Comparison of ENCODE assay signal across 24 mouse cellular contexts in genomic region chr1:82638428-82638827, GRCm38 (mm10). TPM values are rescaled to one million over a fixed set of nuclear protein-coding genes. Genes with fewer than 3 reads are reported as not detected.
A peak's percentile ranks its signal among the peaks of the same experiment; 100 is the strongest.
DNase-seq lines count a peak whose midpoint lies in the region; ATAC-seq and TF ChIP-seq lines count a peak whose summit lies in the region.
"Had no signal": no experiment of that assay in that cellular context is flagged by ENCODE, and none has a peak within 500 bp of the region (broad histone marks: within the 10 kb centered on the region; RNA-seq: fewer than 3 reads in every experiment).

No protein-coding gene starts in this region.

- H3K9ac ChIP-seq in heart, adult 2 months (ENCODE audit: low read depth, low read length): no peak overlapping the region
- no peak overlapping the region for H3K9ac ChIP-seq in liver, embryonic 14.5 days (replicated peaks)
- H3K9ac ChIP-seq in liver, embryonic 12.5 days: no peak overlapping the region
- no peak overlapping the region for H3K9ac ChIP-seq in MEL (ENCODE audit: control insufficient read depth, low read depth, low read length, poor library complexity, severe bottlenecking)
- H3K9ac ChIP-seq: forebrain, embryonic 15.5 days; heart, embryonic 13.5 days; hindbrain, embryonic 12.5 days; hindbrain, embryonic 15.5 days had no signal

- TF ChIP-seq RAD21 in MEL (IDR thresholded peaks at IDR 0.05; ENCODE audit: low read depth, low read length): peak; percentile 27

- no peaks in the 10 kb centered on the region for H3K79me2 ChIP-seq in heart, adult 2 months (replicated peaks; ENCODE audit: control insufficient read depth, insufficient read depth, low read length)
- no peaks in the 10 kb centered on the region for H3K79me2 ChIP-seq in MEL (ENCODE audit: control insufficient read depth, insufficient read depth, low read length, poor library complexity)

- DNase-seq in heart, adult 2 months: no peak
- DNase-seq in heart, postnatal 36 days: no peak
- DNase-seq in liver, embryonic 14.5 days (ENCODE audit: low read depth in 3 of 3, low spot score in 3 of 3): no peak
- DNase-seq in MEL (ENCODE audit: low read depth, low spot score) (peak; percentile 69), adipocyte (ENCODE audit: low spot score) (peak; percentile 9)
- DNase-seq in forebrain, embryonic 10.5 days (ENCODE audit: extremely low spot score, low spot score): no peak
- no peak for DNase-seq in urinary bladder, postnatal 25 days (ENCODE audit: low spot score)
- DNase-seq: adrenal gland, postnatal 10 days; adrenal gland, postnatal 36 days; cerebellum, adult 18-20 months; cerebellum, adult 9-10 months; cerebellum, postnatal 14 days; gastrocnemius, postnatal 25 days; heart, adult 18-20 months; heart, postnatal 14 days; kidney, adult 18-20 months had no signal

- no peak overlapping the region for H3K4me2 ChIP-seq in liver, embryonic 14.5 days (ENCODE audit: low read depth)
- H3K4me2 ChIP-seq in liver, embryonic 12.5 days: no peak overlapping the region
- H3K4me2 ChIP-seq: forebrain, embryonic 15.5 days; heart, embryonic 13.5 days; hindbrain, embryonic 12.5 days; hindbrain, embryonic 15.5 days had no signal

- H3K9me3 ChIP-seq in liver, embryonic 14.5 days (ENCODE audit: control insufficient read depth, low read length): no peaks in the 10 kb centered on the region
- H3K9me3 ChIP-seq in liver, embryonic 12.5 days (replicated peaks): no peaks in the 10 kb centered on the region
- H3K9me3 ChIP-seq in MEL (replicated peaks; ENCODE audit: insufficient read depth, low read length): no peaks in the 10 kb centered on the region
- no peaks in the 10 kb centered on the region for H3K9me3 ChIP-seq in forebrain, embryonic 10.5 days
- H3K9me3 ChIP-seq: forebrain, embryonic 15.5 days; heart, embryonic 10.5 days; heart, embryonic 13.5 days; hindbrain, embryonic 12.5 days; hindbrain, embryonic 15.5 days had no signal

- TF ChIP-seq EP300 in heart, adult 2 months (IDR thresholded peaks at IDR 0.05; ENCODE audit: insufficient read depth, low read depth, low read length): no peak
- no peak for TF ChIP-seq EP300 in liver, embryonic 14.5 days (IDR thresholded peaks at IDR 0.05; ENCODE audit: low read depth)
- no peak for TF ChIP-seq EP300 in MEL (IDR thresholded peaks at IDR 0.05; ENCODE audit: low read depth in 1 of 2, low read length in 2 of 2)

- no peak overlapping the region for H3K4me3 ChIP-seq in heart, adult 2 months
- H3K4me3 ChIP-seq in liver, embryonic 14.5 days (ENCODE audit: insufficient read depth in 1 of 2, low read depth in 2 of 2, low read length in 2 of 2): no peak overlapping the region
- no peak overlapping the region for H3K4me3 ChIP-seq in liver, embryonic 12.5 days
- no peak overlapping the region for H3K4me3 ChIP-seq in MEL (ENCODE audit: control insufficient read depth in 1 of 2, insufficient read depth in 1 of 2, low read depth in 2 of 2, low read length in 2 of 2)
- H3K4me3 ChIP-seq in forebrain, embryonic 10.5 days: no peak overlapping the region
- H3K4me3 ChIP-seq: forebrain, embryonic 15.5 days; heart, embryonic 10.5 days; heart, embryonic 13.5 days; hindbrain, embryonic 12.5 days; hindbrain, embryonic 15.5 days had no signal

- intact Hi-C loops in heart, adult 2 months (cut with DNase I): no loop called here
- intact Hi-C loops in heart, postnatal 36 days (cut with DNase I): no loop called here

- no peaks in the 10 kb centered on the region for H3K36me3 ChIP-seq in heart, adult 2 months (ENCODE audit: control insufficient read depth, insufficient read depth, low read length)
- no peaks in the 10 kb centered on the region for H3K36me3 ChIP-seq in liver, embryonic 14.5 days (replicated peaks; ENCODE audit: control insufficient read depth, insufficient read depth, low read depth)
- H3K36me3 ChIP-seq in liver, embryonic 12.5 days: no peaks in the 10 kb centered on the region
- peaks cover 0 to 13% of the 10 kb centered on the region in 2 experiments; a peak in 2 of 4 replicates for H3K36me3 ChIP-seq in MEL (ENCODE audit: control insufficient read depth in 1 of 2, insufficient read depth in 2 of 2, low read length in 2 of 2)
- H3K36me3 ChIP-seq in forebrain, embryonic 10.5 days (replicated peaks): no peaks in the 10 kb centered on the region
- H3K36me3 ChIP-seq: forebrain, embryonic 15.5 days; heart, embryonic 10.5 days; heart, embryonic 13.5 days; hindbrain, embryonic 12.5 days; hindbrain, embryonic 15.5 days had no signal

- no peaks in the 10 kb centered on the region for H3K27me3 ChIP-seq in heart, adult 2 months (ENCODE audit: control insufficient read depth, insufficient read depth, low read length)
- H3K27me3 ChIP-seq in liver, embryonic 14.5 days (ENCODE audit: control insufficient read depth, insufficient read depth, low read length): no peaks in the 10 kb centered on the region
- no peaks in the 10 kb centered on the region for H3K27me3 ChIP-seq in liver, embryonic 12.5 days (replicated peaks)
- no peaks in the 10 kb centered on the region for H3K27me3 ChIP-seq in MEL (ENCODE audit: control insufficient read depth in 1 of 2, insufficient read depth in 2 of 2, low read length in 2 of 2)
- no peaks in the 10 kb centered on the region for H3K27me3 ChIP-seq in forebrain, embryonic 10.5 days (ENCODE audit: poor library complexity, severe bottlenecking)
- H3K27me3 ChIP-seq: forebrain, embryonic 15.5 days; hindbrain, embryonic 12.5 days had no signal

- ATAC-seq in liver, embryonic 14.5 days (ENCODE audit: insufficient read depth): no peak
- ATAC-seq in liver, embryonic 12.5 days: no peak
- ATAC-seq: forebrain, embryonic 15.5 days; intestine, embryonic 16.5 days had no signal

- no peak overlapping the region for H3K27ac ChIP-seq in heart, adult 2 months
- no peak overlapping the region for H3K27ac ChIP-seq in liver, embryonic 14.5 days
- no peak overlapping the region for H3K27ac ChIP-seq in liver, embryonic 12.5 days
- H3K27ac ChIP-seq in MEL (ENCODE audit: control insufficient read depth, low read depth, low read length): no peak overlapping the region
- H3K27ac ChIP-seq in forebrain, embryonic 10.5 days: no peak overlapping the region
- H3K27ac ChIP-seq: forebrain, embryonic 15.5 days; heart, embryonic 10.5 days; heart, embryonic 13.5 days; hindbrain, embryonic 12.5 days; hindbrain, embryonic 15.5 days had no signal

- TF ChIP-seq POLR2A in heart, adult 2 months (IDR thresholded peaks at IDR 0.05; ENCODE audit: insufficient read depth, low read depth, low read length): no peak
- no peak for TF ChIP-seq POLR2A in MEL (IDR thresholded peaks at IDR 0.05; ENCODE audit: control insufficient read depth in 1 of 2, insufficient read depth in 1 of 2, low read depth in 1 of 2, low read length in 2 of 2, poor library complexity in 1 of 2)

- peak; percentile 18; the same call in 1 of the 2 replicates for TF ChIP-seq CTCF in heart, adult 2 months (IDR thresholded peaks at IDR 0.05)
- TF ChIP-seq CTCF in liver, embryonic 14.5 days (IDR thresholded peaks at IDR 0.05; ENCODE audit: low read depth): peak; percentile 23; the same call in 1 of the 2 replicates
- peak; percentile 10 to 49 (median 16); a peak in 4 of 6 replicates for TF ChIP-seq CTCF in MEL (IDR thresholded peaks at IDR 0.05 in 2 of 3, conservative IDR thresholded peaks at IDR 0.05 in 1 of 3; ENCODE audit: control insufficient read depth in 1 of 3, insufficient read depth in 1 of 3, low read depth in 2 of 3, low read length in 3 of 3, poor library complexity in 1 of 3, severe bottlenecking in 1 of 3)

- H3K4me1 ChIP-seq in heart, adult 2 months (ENCODE audit: control insufficient read depth, insufficient read depth, low read length): peaks cover 4% of the 10 kb centered on the region
- peaks cover 9 to 14% of the 10 kb centered on the region in 2 experiments; a peak in 3 of 4 replicates for H3K4me1 ChIP-seq in liver, embryonic 14.5 days (replicated peaks; ENCODE audit: control insufficient read depth in 2 of 2, insufficient read depth in 2 of 2, low read length in 1 of 2)
- H3K4me1 ChIP-seq in liver, embryonic 12.5 days: peaks cover 22% of the 10 kb centered on the region
- H3K4me1 ChIP-seq in MEL (ENCODE audit: control insufficient read depth in 1 of 2, insufficient read depth in 2 of 2, low read length in 2 of 2): peaks cover 24 to 27% of the 10 kb centered on the region in 2 experiments
- no peaks in the 10 kb centered on the region for H3K4me1 ChIP-seq in forebrain, embryonic 10.5 days
- H3K4me1 ChIP-seq: hindbrain, embryonic 15.5 days had no signal

- WGBS in heart, adult 2 months: 89% methylated on average over 2 of the region's 2 CpGs
- WGBS in liver, embryonic 14.5 days (ENCODE audit: insufficient replicate concordance): 70% methylated on average over 2 of the region's 2 CpGs
- 60% methylated on average over 2 of the region's 2 CpGs for WGBS in liver, embryonic 12.5 days (ENCODE audit: insufficient replicate concordance)
- 78% methylated on average over 2 of the region's 2 CpGs for WGBS in forebrain, embryonic 10.5 days

TF ChIP-seq in MEL, 35 proteins besides CTCF, POLR2A, EP300 and RAD21 (continues in another document):
- peak; percentile 57 for TF ChIP-seq SMC3 (IDR thresholded peaks at IDR 0.05; ENCODE audit: low read depth, low read length)
- TF ChIP-seq MAZ (IDR thresholded peaks at IDR 0.05; ENCODE audit: low read depth, low read length): no peak
- no peak for TF ChIP-seq CHD1 (IDR thresholded peaks at IDR 0.05; ENCODE audit: low read depth, low read length)

RNA-seq across cellular contexts. Expression of gene Col4a3, which starts 51.7 kb away (rescaled TPM):
- total RNA-seq in heart, adult 2 months (2021): 1 to 10 TPM; 1.3 to 1.8 TPM
- 3.3 TPM in 2 replicates for polyA plus RNA-seq in heart, adult 2 months (2012; rRNA removed)
- 1 to 10 TPM; 2.8 to 3.5 TPM for total RNA-seq in heart, postnatal 36 days (2021)
- polyA plus RNA-seq in liver, embryonic 14.5 days (2012; rRNA removed): 0.02 and 0.10 TPM in 2 replicates
- polyA plus RNA-seq in liver, embryonic 14.5 days (2014; fragmentation: Nextera tagmentation; extraction: Ambion mirVana): 0.10 and 0.11 TPM in 2 replicates
- 0.15 and 0.18 TPM in 2 replicates for polyA plus RNA-seq in liver, embryonic 12.5 days (2016; fragmentation: Nextera tagmentation; extraction: Ambion mirVana)
- 0.19 and 0.65 TPM in 2 replicates for total RNA-seq in MEL (2012; rRNA removed)
- under 1 TPM in 1 of 2 experiments, not detected in 1; 0.47 TPM for polyA plus RNA-seq in MEL (2012; ENCODE audit: insufficient read depth in 1 of 2, insufficient read length in 2 of 2, low read depth in 1 of 2, low replicate concordance in 2 of 2, missing spikeins in 1 of 2)
- polyA plus RNA-seq in forebrain, embryonic 10.5 days (2016; fragmentation: Nextera tagmentation; extraction: Ambion mirVana): 0.04 and 0.10 TPM in 2 replicates
- total RNA-seq: hematopoietic stem cell, adult 5-6 weeks had no signal

RNA-seq across cellular contexts. Expression of gene Col4a4, which starts 51.8 kb away (rescaled TPM):
- total RNA-seq in heart, adult 2 months (2021): 1 to 10 TPM; 3.7 to 5.0 TPM
- polyA plus RNA-seq in heart, adult 2 months (2012; rRNA removed): 2.2 and 3.1 TPM in 2 replicates
- 1 to 10 TPM; 7.0 to 8.5 TPM for total RNA-seq in heart, postnatal 36 days (2021)
- polyA plus RNA-seq in liver, embryonic 14.5 days (2012; rRNA removed): 0.02 and 0.03 TPM in 2 replicates
- 0.01 and 0.08 TPM in 2 replicates for polyA plus RNA-seq in liver, embryonic 14.5 days (2014; fragmentation: Nextera tagmentation; extraction: Ambion mirVana)
- 0.02 and 0.05 TPM in 2 replicates for polyA plus RNA-seq in liver, embryonic 12.5 days (2016; fragmentation: Nextera tagmentation; extraction: Ambion mirVana)
- total RNA-seq in MEL (2012; rRNA removed): not detected in 2 replicates
- polyA plus RNA-seq in MEL (2012; ENCODE audit: insufficient read depth in 1 of 2, insufficient read length in 2 of 2, low read depth in 1 of 2, low replicate concordance in 2 of 2, missing spikeins in 1 of 2): under 1 TPM in 1 of 2 experiments, not detected in 1; 0.03 TPM
- 0.05 and 0.06 TPM in 2 replicates for polyA plus RNA-seq in forebrain, embryonic 10.5 days (2016; fragmentation: Nextera tagmentation; extraction: Ambion mirVana)
- total RNA-seq: hematopoietic stem cell, adult 5-6 weeks had no signal

Comparison
In these comparisons a context has a peak if more than half of its experiments do, and no peak if none do; other contexts are left out.
1. DNase-seq: peak in MEL (single experiment) and adipocyte (single experiment); none in heart, adult 2 months (0 of 2), heart, postnatal 36 days (0 of 2), liver, embryonic 14.5 days (0 of 3), forebrain, embryonic 10.5 days (single experiment) and urinary bladder, postnatal 25 days (single experiment).
2. Peak in every context shown above with its lines, with median percentiles within 50 percentile points of each other: CTCF ChIP-seq.